Mouse (Mus musculus): ENCODE results near the gene Snx27.

Gene Snx27

DNA sequence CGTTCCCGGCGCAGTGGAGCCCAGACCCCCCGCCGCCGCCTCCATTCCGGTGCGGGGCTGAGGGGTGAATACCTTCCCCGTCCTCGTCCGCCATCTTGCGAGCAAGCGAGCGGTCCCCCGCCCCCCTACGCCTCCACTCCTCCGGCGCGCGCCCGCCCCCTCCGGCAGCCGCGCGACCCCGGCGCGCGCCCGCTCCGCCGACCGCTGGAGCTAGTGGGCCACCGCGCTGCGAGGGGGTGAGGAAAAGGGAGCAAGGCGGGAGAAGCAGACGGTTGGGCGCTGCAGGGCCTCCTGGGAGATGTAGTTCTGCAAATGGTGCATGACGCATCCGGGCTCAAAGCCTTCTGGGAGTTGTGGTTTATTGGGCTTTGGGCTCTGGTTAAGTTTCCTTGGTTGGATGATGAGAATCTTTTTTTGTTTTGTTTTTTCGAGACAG is at the start of gene Snx27:
Gene Snx27 (minus strand): TSS at position 261 of the 436 bp plus-strand sequence.
- peak; percentile 92 for DNase-seq

DNA sequence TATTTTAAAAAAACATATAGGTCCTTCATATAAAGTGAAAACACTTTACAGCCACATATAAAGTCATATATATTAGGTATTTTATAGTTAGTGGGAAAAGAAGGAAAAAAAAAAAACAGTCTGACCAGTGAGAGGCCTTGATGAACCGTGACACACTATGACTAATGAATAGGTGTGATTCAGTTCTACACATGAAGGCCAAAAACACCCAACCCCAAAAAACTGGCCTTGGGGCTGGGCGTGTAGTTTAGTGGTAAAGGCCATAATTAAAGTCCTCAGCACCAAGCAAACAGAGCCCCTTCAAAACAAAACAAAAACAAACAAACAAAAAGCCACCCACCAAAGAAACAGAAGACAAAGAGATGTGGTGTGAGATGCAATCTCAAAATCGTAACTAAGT is 47.4 kb upstream of the Snx27 start:
- no peak for DNase-seq

DNA sequence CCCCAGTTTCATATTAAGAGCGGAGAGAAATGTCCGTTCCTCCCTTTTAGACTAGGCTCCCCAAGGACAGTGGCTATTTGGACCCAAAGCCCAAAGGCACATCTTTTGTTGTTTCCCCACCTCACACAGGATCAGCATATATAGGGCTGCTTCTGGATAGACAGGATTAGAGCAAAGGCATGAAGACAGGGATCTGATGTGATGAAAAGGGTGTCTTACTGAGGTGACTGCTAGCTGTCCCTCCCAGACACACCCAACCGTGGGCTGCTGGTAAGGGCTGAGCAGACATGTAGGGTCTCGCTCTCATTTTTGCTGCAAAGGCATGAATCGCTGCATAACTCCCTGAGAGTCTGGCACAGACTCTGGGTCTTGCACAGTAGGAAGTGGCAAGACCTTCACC is 46.2 kb upstream of the Snx27 start:
- DNase-seq: no peak

DNA sequence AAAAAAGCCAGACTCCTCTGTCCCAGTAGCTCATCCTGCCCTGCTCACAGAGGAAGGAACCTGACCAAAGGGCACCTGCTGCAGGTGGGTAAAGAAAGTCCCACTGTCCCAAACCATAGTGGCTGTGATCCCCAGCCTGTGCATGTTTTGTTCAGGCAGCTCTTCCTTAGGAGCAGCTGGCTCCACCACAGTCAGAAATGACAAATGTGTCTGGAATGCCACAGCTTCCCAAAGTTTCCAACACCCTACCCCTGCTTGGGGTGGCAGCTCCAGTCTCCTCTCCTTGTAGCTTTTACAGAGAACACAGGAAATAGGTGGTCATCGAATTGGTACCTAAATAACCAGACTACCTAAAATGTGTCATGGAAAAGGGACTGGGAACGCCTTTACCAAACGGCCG is 41.8 kb upstream of the Snx27 start:
- no peak for DNase-seq

DNA sequence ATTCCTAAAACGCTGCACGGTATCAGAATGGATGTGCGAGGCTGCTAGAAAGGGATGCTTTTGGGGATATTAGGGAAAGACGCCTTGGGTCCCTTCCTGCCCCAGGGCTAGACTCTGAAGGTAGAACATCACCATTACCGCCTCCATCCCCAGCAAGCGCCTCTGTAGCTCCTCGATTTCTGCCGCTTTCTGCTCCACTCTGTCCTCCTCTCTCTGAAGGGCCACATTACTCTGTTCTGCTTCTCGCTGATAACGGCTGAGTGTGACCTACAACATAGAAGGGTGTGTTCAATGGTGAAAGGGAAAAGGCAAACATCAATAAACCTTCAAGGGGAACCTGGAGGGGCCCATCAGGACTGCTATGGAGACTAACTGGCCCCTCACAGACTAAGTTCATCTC is 40.0 kb upstream of the Snx27 start:
- no peak for DNase-seq

DNA sequence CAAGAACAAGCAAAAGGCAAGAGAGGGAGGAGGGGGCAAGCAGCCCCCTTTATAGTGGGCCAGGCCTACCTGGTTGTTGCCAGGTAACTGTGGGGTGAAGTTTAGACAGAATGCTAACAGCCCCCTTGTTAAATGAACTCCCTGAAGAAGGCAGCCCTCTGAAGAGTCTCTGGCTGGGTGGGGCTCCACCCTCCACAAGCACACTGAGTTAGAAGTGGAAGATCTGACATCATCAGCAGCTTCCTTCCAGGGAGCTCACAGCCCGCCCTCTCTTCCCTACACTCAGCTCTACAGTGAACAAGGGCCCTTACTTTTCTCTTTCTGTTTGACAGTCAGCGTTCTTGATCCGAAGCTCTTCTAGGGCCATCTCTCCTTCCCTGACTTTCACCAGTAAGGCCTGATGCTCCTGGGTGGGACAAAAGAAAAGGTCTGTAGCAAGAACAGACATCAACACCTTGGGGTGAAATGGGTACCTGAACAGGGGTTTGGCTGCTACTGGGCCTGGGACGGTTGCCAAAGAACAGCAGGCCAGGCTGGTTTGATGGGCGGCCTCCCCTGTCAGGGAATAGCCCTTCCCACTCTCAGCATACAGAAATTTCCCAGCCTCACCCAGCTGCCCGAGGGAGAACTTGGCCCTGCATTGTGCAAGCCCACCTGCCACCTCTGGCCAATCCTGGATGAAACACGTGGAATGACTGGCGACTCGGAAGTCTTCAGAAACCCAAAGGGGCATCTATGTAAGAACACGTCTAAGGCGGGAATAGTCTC is 39.4 kb upstream of the Snx27 start:
- DNase-seq: no peak

DNA sequence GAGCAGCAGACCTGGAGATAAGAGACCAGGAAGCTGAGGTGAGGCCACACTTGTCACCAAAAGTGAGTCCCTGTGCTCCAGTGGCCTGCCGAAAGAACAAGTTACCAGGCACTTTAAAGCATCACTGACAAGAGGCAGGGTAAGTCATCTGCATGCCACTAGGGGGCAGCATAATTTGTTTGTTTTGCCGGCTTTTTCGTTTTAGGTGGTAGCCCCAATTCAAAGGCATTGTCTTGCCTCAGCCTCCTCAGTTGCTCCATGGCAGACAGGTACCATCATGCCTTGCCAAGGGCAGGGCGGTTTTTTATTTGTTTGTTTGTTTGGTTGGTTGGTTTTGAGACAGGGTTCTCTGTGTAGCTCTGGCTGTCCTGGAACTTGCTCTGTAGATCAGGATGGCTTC is 34.2 kb upstream of the Snx27 start:
- peak; percentile 52 for DNase-seq

DNA sequence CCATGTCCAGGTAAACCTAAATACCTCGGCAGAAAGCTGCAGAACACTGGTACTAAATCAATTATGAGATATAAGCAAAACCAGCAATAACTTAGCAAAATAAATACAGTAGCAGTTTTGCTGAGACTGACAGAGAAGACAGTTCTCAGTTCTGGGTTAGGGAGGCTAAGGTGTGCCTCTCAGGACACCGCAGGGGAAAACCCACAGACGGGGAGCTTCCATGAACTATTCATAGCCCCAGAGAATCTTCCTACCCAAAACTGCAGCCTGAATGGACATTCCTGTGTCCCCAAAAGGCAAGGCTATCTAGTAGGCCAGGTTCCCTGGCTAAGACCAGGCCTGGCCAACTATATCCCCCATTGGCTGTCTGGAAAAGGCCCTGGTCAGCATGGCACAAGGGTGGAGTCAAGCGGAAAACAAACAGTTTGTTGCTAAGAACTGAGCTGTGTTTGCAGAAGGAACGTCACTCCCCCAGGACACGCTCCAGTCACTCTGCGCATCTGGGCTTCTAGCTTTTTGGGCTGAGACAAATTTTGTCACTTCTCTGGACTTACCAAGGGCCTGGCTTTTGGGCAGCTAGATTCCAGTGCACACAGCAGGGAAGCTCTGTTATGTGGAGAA is 30.9 kb upstream of the Snx27 start:
- no peak for DNase-seq

DNA sequence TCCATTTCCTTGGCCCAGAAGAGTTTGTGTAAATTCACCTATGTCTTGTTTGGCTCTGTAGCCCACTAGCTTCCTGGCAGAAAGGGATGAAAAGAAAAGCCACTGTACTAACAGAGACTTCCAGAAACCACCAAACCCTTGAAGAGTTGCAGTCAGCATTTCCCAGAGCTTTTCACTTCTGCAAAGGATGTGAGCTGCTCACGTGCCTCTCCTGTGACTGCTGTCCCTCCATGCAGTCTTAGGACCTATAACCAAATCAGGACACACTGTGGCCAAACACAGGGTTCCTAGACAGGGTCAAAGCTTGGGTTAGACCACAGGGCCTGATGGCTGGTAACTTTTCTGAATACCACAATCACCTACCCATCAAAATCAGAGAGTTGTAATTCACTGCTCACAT is 29.8 kb upstream of the Snx27 start:
- DNase-seq: no peak

DNA sequence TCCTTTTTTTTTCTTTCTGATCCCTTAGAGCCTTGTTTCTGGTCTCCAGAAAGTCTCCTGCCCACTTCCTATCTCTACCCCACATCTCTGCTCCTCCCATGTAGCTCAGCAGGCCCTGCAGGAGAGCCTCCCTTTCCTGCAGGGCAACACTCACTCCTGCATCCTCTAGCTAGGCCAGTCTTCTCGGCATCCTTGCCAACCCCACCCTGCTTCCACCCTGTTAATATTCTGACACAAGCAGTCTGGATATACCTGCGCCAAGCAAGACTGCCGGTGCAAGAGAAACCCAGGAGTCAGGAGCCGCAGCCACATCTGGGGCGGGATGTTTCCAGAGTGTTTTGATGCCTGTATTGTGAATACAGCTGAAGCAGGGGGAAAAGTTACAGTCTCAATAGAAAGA is 29.3 kb upstream of the Snx27 start:
- DNase-seq: no peak

DNA sequence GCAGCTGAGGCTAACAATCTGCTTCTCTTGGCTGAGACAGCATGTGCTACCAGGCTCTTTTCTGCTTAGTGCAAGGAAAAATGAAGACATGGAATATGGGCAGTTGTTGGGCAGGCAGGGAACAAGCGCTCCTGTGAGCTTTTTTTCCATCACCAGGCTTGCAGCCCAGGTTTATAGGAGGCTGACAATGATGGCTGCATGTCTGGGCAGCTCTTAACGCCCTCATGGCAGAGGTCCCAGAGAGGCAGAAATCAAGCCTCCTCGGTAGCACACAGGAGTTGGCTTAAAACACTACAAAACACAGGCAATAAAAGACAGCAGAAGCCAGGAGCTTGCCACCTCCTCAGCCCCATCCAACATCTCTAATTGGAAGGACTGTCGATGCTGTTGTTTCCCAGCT is 28.8 kb upstream of the Snx27 start:
- no peak for DNase-seq

DNA sequence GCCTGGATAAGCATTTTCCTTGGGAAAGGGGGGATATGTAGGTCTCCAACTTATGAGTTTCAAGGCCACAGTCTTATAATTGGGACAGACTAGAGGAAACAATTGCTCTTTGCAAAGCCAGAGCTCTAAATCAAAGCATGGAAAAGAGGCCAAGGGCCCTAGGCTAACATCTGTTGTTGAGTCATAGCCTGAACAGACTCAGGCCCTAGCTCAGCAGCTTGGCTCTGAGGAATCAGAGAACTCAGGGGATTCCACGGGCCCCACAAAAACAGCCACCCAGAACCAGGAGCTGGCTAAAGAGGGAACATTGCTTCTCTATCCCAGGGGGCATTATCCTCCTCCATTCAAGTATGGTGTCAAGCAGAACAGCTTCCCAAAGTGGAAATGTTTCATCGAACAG is 28.1 kb upstream of the Snx27 start:
- DNase-seq: no peak

DNA sequence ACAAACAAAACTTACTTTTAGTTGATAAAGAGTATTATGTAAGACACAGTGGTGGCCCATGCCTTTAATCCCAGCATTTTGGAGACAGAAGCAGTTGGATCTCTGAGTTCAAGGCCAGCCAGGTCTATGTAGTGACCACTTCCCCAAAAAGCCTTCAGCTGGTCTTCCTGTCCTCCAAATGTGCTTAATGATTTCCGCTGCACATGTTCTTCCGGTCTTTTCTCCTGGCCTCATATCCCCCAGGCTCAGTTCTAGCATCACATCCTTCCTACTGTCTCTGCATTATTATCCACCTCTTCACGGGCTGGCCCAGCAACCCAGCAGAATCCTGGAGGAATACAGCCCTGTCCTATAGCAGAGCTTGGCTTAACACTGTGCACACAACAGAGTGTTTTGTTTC is 27.1 kb upstream of the Snx27 start:
- DNase-seq: no peak

DNA sequence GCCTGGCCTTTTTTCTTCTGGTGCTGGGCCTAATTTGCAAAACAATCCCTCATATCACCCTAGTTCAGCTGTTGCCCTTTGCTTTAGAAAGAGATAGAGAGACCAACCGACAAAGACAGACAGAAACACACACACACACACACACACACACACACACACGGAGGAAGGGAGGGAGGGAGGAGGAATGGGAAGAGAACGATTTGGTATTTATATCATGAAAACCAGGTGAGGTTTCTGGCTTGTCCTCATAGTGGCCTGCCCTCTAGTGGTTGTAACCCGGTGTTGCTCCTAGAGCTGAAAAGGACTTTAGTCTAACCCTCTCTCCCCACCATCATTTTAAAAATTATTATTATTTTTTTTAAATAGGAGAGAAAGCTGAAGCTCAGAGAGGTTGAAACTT is 19.4 kb upstream of the Snx27 start:
- DNase-seq: peak; percentile 59

DNA sequence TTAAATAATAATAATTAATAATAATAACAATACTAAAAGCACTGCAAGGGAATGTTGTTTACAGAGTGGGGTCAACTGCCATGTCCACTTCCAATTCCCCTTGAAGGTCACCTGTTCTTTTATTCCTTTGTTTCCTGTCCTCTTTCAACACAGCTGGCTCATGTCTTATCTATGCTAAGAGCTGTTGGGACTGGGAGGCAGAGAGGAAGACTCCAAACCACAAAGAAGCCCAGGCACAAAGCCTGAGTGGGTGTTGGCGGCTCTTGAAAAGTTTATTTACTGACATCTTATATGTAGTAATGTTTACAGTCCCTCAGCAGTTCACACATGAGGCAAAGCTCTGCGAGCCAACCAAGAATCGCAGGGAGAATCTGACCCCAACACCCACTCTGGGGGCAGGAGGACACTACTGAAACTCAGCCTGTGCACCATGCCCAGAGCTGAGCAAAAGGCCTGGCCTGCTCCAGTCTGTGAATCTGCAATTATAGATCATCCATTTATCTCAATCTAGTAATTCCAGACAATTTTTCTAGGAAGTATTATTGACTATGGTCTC is 14.8 kb upstream of the Snx27 start:
- no peak for DNase-seq

DNA sequence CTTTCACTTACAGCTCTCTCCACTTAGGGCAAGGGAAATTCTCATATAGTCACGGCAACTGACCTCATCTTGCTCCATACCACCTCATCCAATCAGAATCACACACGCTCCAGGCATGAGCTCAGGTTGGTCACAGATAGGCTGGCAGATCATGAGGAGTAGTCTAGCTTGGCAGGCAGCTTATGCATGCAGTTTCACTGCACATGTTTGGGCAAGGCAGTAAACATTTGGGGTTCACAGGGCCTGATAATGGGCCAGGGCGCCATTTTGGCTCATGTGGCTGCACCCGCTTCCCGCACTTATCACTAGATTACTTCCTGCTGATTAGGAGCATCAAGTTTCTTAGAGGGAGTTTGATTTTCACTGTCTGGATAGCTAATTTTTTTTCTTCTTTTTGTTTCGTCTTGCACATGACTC is 13.4 kb upstream of the Snx27 start:
- no peak for DNase-seq

DNA sequence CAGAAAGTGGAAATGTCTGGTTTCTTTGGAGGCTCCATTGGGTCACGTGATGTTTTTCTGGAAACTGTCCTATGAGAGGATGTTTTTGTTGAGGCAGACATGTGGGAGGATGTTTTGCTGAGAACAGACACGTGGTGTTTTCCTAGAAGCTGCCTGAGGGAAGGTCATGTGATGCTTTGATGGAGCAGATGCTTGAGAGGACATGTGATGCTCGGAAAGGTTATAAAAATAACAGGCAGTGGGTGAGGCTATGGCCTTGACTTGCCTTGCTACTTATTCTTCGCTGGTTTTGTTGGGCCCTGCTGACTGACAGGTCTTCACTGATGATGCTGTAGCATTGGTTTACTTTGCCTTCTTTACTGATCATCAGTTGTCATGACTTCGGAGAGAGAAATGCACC is 8.6 kb upstream of the Snx27 start:
- no peak for DNase-seq

DNA sequence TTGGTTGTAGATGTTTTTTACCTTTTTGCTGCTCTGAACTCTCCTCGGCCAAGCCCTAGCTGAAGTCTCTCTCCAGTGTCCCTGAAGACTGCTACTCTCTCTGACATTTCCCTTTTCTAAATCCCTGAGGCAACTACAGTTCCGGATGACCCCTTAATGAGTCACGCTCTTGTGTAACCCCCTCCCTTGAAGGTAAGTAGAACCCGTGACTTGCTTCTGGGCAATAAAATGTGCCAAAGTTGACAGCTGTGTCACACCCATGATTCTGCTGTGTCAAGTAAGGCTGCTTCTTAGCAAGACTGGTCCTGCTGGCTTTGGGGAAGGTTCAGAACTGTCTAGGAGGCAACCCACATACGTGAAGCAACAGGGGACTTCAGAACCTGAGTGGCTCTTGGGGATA is 5.4 kb upstream of the Snx27 start:
- DNase-seq: no peak

DNA sequence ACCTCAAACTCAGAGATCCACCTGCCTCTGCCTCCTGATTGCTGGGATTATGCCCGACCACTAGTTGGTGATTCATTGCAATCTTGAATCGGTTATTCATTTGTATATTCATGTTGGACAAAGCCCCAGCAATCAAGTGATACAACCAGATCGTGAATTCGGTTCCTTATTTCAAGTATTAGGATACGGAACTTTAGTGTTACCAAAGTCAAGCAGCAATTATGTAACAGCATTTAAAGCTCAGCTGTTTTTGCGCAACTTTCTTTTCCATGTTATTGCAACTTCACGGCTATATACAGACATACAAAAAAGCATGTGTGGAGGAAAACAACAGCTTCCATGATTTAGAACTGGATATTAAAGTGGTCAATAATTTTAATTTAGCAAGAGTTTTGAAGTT is 428 bp upstream of the Snx27 start:
- DNase-seq: no peak

DNA sequence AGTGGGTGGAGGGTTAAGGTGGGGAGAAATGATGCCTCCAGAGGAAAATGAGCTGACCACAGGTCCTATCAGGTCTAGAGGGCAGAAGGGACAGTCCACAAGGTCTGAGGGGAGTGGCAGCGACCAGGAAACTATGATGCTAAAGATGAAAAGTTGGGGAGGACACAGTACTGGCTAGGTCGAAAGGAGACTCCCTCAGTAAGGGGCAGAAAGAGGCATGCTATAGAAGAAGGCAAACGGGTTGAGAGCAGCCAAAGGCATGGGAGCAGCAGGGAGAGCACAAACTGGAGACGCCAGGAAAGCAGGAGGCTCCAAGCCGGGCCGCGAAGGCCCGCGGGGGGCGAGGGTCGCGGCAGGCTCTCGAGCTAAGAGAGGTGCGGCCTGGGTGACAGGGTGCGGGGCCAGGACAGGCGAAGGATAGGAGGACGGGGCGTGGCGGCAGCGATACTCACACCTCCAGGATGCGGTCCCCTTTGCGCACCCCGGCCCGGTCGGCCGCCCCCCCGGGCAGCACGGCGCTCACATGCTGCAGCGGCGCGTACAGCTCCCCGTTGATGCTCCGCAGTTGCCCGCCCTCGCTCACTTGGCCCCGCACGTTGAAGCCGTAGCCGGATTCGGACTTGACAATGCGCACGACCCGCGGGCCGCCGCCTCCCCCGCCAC is 592 bp downstream of the Snx27 start:
- DNase-seq: no peak

DNA sequence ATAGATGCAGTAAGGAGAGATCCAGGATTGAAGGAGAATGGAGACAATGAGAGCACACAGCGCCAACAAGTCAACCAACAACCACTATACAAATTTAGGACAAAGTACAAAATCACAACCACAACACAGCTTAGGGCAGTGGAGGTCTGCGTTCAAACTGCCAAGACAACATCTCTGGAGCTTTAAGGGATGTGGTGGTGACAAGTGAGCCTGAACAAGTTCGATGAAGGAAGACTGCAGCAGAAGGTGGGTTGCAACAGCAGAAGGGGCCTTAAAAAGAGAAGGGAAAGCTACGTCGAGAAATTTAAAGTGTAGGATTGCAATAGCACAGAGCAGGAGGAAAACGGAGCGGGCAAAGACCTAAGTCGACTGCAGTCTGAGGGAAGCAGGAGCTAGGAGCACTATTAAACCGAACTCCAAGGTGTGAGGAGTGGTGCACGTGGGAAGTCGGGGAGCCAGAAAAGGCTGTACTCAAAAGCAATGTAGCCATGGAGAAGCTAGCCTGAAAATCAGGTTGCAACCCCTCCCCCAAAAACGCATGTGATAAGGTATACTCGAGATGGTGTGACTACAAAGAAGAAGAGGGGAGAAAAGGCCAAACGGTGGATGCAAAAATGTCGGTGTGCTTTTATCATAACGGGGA is 1.3 kb downstream of the Snx27 start:
- no peak for DNase-seq

DNA sequence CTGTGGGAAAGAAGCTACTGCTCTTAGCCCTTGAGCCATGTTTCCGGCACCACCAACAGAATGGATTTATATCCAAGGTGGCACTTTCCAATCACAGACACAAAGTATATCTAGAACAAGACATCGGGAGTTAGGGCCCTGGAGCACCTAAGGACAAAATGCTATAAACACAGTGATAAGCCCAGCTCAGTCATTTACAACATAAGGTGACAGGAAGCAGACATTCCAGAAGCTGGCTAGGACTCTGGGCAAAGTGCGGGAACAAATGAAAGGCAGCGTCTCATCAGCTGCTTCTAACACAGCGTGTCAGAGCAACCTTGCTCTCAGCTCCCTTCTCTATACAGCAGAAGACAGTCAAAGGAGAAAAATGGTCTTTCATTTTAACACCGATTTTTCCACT is 8.0 kb downstream of the Snx27 start:
- DNase-seq: no peak

DNA sequence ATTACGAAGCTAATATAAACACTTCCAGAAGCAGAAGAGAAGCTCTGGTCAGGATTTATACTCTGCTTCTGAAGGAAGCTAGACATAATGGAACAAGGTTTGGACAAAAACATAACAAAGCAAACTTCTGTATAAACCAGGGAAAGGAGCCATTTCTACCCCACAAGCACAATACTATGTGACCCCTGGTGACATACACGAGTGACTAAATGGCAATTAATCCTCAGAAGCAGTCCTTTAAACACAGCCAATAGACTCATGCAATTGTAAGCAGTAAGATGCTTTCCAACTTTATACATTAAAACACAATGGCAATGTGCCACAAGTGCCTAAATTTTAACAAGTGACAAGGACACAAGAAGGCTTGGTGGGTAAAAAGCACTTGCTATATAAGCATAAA is 15.3 kb downstream of the Snx27 start:
- no peak for DNase-seq

DNA sequence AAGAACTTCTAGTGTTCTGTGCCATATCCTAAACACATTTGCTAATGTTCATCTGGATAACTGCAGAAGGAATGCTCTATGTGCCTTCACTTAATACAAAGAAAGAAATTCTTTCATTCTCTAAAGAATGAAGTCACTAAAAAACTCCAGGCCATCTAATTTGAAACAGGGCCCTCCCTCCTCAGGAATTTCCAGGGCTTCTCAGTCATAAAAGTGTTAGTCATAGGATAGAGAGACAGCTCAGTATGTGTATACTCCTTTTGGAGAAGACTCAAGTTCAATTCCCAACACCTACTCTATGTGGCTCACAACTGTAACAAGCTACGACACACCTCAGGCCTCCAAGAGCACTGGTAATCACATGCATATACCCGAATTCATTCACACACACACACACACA is 17.0 kb downstream of the Snx27 start:
- DNase-seq: no peak
